Mouse (Mus musculus) kidney, postnatal 4 days (tissue): ENCODE results near the gene Cenpp.

ENCODE experiments used
- DNase-seq, 2 experiments: peaks; one replicate each; pipeline ENCODE4 v3.0.0; 2021; ENCODE audit warnings: mixed read lengths in 2 of 2

The Cenpp gene

DNA sequence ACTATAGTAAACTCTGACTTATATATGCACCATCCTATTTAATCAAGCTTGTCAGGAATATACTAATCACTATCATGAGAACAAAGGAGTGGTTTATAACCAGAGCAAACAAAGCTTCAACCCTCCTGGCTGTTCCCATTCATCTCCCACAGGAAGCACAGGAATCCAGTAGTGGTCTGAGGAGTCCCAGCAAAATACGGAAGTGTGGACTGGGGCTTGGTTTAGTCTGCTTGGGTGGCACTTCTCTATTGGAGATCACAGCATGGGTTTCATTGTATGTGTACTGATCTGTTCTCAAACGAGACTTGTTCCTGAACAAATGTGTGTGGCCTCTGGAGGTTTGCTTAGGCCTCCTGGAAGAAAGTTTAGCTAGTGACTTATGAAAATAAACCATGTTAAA, 133.8 kb downstream of the Cenpp start:
- no peak for DNase-seq

DNA sequence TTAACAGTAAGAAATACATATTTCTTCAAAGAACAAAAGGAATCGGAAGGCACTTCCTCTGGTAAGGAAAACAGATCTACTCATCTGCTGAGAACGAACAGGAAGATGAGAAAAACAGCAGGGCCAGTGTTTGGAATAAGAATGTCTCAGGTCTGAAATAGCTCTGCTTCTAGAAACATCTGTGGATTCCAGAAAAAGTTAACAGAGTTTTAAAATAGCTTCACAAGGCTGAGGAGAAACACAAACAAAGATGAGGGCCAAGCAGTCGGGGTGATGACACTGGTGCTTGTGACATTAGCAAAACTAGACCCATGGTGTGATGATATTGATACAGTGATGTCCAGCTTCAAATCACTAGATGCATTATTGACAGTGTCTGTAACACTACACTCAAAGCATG, 145.4 kb downstream of the Cenpp start:
- no peak for DNase-seq

- DNase-seq = no peak
Measured at GRCm38 (mm10) chr13:49505776-49506175, 146.8 kb downstream of the Cenpp start.

DNA sequence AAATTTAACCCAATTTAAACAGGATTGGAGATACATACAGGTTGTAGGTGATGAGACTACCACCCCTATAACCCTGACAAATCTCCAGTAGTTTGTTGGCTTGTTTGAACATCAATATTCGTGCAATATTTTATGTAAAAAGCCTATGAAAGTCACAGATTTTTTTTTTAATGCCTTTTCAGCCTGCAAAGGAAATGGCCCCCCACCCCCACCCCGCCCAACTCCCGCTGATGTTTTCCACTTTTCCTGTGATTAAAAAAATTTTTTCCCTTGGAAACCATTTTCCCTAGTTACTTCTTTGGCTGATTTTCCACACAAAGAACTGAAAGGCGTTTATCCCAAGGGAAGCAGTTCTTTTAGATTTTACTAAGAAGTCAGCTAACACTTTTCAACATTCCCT, 148.1 kb downstream of the Cenpp start, which contains the start of gene Ecm2:
Gene Ecm2 (plus strand): TSS at position 301 of the 400 bp plus-strand sequence.
- DNase-seq = no peak

DNA sequence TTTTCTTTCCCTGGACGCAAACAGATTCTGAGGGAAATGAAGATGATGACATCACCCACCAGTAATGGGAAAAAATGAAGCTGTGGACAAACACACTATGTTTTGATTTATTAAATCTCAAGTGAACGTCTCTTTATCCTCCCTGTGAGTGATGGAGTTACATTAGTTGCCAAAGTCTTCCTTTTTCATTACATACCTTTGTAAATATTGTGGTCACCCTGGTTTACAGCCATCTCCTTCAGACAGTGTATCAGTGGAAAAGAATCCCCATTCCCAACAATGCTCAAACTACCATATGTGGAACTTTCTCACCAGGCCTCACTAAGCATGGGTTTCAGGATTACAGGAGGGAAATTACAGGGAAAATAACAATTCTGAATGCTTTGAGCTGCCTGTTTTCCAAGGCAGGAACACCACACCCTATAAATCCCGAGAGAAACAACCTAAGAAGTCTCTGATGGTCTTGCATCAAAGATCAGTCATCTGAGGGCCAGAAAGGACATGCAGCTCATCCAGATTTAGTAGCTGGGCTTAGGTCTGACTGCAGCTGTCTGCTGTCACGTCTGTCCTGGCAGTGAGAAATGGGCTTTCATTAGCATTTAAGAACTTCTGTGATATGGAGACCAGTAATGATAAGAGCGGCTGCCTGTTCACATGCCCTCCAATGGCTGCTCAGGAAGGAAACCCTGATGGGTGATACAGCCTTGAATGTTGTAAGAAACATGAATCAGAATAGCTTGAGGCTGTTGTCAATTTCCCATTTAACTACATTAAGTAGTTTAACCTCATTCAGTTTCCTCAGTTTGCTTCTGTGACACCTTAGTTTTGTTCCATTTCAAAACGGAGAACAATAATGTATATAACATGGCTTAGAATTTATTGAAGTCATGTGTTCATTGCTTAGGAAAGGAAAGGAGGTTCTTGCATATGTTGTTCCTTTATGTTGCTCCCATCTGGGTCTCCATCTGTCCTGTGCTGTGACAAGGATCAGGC, 159.9 kb downstream of the Cenpp start, which contains the start of gene Tes3-ps:
Gene Tes3-ps (plus strand): TSS at position 943 of the 993 bp plus-strand sequence.
- no peak for DNase-seq

DNA sequence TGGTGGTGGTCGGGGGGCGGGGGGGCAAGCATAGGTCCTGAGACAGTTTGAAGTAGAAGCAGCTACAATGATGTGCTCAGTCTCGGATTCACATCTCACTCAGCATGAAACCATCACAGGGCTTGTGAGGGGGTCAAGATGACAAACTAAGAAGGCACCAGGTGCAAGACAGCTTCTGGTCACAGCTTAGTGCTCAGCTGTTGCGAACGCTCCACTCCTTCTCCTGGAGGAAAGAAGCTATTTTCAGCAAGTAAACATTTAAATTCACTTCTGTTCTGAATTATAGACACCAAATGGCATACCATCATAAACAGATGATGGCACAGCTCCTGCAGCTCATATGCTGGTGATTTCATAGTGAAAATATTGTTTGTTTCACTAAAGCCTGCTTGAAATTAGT, 167.2 kb downstream of the Cenpp start:
- no peak for DNase-seq

- DNase-seq = no peak
Measured at GRCm38 (mm10) chr13:49480551-49480950, 172.0 kb downstream of the Cenpp start.

DNA sequence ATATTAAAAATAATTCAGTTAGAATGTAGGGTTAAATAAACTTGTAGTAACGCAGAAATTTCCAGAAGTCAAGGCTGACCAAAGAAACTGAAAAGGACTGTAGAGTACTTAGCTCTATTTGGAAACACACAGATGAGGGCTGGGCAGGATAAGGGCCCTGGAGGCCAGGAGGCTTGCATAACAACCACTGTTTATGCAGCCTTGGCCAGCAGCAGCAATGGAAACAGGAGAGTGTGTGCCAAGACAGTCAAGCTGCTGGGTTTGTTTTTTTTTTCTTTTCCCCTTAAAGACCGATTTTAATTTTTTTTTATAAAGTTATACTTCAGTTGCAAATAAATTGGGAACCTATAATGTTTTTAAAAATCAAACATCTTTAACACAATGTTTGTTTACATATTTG, 172.5 kb downstream of the Cenpp start:
- peak; percentile 54 to 60 for DNase-seq

DNA sequence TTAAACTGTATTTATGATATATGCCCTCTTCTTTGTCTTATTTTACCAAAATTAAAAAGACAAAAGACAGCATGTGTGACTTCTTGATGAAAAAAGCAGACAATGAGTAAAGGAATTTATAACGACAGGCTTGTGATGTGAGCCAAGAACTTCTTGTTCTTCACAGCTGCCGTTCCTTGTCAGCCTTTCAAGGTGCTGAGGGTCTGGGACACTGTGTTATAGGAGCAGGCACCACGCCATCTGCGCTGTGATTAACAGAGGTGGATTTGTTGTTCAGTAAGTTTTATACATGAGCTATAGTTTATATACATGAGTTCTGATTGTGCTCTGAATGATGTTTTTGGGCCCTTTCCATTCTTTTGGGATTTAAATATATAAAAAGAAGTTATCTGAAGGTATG, 173.2 kb downstream of the Cenpp start:
- no peak for DNase-seq

- DNase-seq = no peak
Measured at GRCm38 (mm10) chr13:49478851-49479374, 173.7 kb downstream of the Cenpp start.

- DNase-seq = no peak
Measured at GRCm38 (mm10) chr13:49477887-49478286, 174.7 kb downstream of the Cenpp start.

DNA sequence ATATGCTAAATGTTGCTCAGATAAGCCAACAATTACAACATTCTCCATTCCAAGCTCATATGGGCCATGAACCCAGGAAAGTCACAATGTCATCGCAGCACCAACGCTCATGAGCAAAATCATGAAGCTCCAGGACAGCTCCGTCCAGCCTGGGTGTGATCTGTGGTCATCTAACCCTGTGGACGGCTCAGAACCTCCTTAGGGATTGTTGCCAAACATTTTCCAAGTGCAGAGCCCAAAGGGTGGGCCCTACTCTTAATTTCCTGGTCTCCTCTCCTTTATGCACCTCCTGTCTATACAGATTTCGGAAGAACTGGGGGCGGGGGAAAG, 179.9 kb downstream of the Cenpp start:
- no peak for DNase-seq

DNA sequence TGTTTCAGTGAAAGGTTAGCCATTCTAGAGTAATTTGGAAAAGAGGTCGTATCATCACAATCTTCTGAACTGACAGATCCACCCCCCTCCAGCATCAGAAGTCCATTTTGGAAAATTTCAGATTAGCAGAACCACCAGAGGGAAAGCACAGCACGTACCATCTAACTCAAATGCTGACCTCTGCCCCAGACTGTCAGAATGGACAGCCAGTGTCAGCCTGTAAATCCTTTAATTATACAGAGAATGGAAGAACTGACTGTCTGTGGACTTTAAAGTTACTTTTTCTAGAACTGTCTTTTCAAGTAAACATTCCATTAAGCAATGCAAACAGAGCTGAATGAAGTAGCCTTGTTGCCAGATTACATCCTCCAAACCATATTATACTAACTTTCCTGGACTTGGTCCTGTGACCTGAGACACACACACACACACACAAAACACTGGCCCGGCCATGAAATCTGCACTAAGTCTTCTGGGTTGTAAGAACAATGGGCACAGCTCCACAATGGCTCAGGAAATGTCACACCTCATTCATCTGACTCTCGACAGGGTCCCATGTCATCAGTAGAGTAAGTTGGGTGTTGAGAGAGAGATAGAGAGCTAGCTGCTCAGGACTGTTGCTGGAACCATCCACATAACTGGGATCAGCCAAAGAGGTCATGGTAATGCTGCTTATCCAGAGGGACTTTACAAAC, 180.5 kb downstream of the Cenpp start:
- no peak for DNase-seq

GRCm38 (mm10) chr13:49470806-49471205, 181.8 kb downstream of the Cenpp start:
- DNase-seq = no peak

DNA sequence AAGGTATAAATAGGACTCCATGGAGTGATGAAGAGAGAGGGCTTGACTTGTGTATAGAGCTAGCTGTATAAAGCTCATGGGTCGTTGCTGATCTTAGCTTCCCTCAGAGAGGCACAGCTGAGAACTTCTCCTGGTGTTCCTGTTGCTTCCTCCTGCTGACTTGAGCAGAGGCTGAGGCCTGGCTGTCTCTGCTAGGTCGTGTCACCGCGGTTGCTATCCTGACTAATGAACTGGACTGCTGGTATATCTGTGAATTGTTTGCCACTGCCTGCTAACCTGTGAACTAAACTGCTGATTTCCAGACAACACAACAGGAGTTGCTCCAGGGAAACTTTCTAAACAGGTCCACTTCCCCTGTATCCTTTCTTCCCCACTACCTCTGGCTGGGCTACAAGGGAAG, 182.3 kb downstream of the Cenpp start:
- no peak for DNase-seq

GRCm38 (mm10) chr13:49469002-49469401, 183.6 kb downstream of the Cenpp start:
- no peak for DNase-seq

DNA sequence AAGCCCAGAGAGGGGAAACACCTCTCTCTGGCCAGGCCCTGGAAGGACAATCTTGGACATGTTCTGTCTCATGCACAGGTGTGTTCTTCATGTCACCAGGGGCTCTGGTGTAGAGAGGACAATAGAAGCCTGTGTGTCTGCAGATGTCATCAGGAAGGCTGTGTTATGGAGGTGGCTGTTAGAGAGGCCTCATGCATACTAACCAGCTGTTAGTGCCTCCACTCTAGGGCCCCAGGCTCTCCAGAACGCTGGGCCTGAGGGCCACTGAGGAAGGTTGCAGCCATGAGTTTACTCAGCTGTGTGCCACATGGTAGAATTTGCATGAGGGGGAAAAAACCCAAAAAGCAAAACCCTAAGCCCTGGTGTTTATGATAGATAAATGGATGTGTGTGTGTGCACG, 185.0 kb downstream of the Cenpp start:
- DNase-seq = no peak

GRCm38 (mm10) chr13:49466393-49467075, 186.1 kb downstream of the Cenpp start:
- DNase-seq = peak; percentile 71 to 78

DNA sequence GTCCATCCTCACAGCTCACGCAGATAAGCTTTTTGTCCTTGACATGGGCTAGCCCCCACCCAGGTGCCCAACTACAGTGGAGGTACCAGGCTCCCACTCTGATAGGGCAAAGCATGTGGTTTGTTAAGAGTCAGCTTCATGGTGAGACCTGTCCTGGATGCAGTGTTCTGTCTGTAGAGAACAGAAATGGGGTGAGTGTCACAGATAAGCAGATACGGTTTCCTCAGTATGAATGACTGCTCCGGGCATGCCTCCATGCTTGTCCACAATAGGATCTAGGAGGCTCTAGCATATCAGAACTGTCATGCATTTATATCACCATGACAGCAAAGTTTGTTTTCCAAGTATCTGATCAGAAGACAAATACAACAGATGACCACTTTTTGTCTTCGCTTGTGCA, 186.7 kb downstream of the Cenpp start:
- DNase-seq = no peak

- no peak for DNase-seq
Measured at GRCm38 (mm10) chr13:49462921-49463320, 189.7 kb downstream of the Cenpp start.

- peak; percentile 16 to 27 for DNase-seq
Measured at GRCm38 (mm10) chr13:49461458-49462132, 191.0 kb downstream of the Cenpp start.

DNA sequence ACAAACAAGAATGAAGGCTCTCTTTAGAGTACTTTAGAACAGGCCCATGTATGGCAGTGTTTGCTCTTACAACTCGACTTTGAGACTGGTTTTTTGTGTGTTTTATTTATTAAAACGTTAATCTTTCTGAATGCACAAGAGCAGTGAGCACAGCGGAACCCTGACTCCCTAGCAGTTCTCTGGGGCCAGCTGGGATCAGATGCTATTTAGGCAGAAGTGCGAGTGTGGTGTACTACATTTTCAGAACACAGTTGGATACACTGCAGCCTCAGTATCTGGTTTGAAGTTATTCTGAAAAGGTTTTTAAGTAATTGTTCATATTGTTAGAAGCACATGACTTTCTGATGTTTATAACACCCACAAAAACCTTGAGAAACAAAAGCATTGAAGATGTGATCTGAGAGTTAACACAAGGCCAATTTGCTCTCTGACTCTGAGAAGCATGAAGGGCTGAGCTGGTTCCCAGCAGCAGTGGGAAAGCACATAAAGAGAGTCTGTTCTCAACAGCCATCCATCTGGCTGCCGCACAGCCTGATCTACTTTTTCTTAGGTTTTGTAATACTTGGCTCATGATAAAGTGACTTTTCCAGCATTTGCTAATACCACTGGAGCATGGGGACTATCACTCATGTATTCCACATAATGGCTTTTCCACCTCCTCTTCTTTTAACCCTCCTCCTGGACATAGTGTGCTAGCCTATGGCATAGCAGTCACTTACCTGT, 191.7 kb downstream of the Cenpp start:
- DNase-seq = no peak
